Mouse (Mus musculus) bone marrow, adult 2 months (tissue): Measurements from ENCODE around the gene Sp110.
"Not testable (repeated sequence)": the region's sequence is repeated elsewhere in the genome, so short reads cannot be mapped to it uniquely, and the experiment has no call there.

ENCODE experiments used
- CTCF ChIP-seq: fragments of 200-500 bp; IDR thresholded peaks from 2 replicates; pipeline ENCODE4 v1.5.1; 2011; ENCODE audit warnings: low read length, control low read depth; ENCODE audit not compliant: control insufficient read depth, insufficient read depth
- POLR2A ChIP-seq: fragments of 200-500 bp; IDR thresholded peaks from 2 replicates; pipeline ENCODE4 v1.6.1; 2011; ENCODE audit warnings: low read depth, mild to moderate bottlenecking, control low read depth, low read length, borderline replicate concordance; ENCODE audit not compliant: control insufficient read depth

DNA sequence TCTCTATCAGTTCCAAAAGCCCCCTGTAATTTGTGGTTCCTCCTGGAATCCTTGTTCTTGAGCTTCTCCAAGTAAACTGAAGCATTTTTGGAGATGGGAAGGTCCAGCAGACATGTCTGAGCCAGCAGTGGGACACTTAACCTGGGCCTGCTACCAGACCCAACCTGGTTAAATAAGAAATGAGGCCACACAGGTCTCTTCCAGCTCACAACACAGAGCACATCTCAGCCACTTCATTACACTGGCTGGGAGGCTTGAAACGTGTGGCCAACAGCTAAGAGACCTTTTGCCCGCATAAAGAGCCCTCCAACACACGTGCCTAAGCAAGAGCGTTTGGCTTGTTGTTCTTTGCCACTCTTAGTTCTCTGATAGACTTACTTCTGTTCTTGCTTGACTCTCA, 25.1 kb downstream of the Sp110 start:
- not testable (repeated sequence) for TF ChIP-seq CTCF, POLR2A
